Mouse (Mus musculus) liver, adult 2 months (tissue): ENCODE measurements around the gene Atp5g2.

Source experiments
- CTCF ChIP-seq: fragments of 200-500 bp; IDR thresholded peaks from 2 replicates; pipeline ENCODE4 v1.5.1; 2011; ENCODE audit warnings: low read depth, low read length, control low read depth
- POLR2A ChIP-seq: fragments of 200-500 bp; IDR thresholded peaks from 2 replicates; pipeline ENCODE4 v1.6.1; 2011; ENCODE audit warnings: low read length, control low read depth; ENCODE audit not compliant: insufficient read depth; ENCODE audit errors: extremely low read depth

DNA sequence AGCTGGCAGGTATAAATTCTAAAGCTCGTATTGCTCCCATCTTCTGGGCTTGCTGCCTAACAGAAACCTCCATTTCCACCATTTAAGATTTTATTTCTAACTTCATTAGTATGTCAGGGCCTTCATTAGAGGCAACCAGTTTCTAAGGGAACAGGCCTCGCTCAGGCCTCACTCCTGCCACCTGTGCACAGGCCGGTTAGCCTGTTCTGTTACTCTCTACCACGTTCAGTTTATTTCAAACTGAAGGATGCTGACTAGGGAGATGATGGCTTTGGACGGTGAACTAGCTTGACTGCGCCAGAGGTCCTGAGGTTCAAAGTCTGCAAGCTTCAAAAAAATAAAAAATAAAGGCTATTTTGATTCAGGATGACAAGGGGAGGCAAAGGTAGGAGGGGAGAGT lies 1.9 kb downstream of the Atp5g2 start:
- TF ChIP-seq CTCF (no peak), POLR2A (no peak)
